Mouse (Mus musculus) embryo, embryonic 11 days (tissue): ENCODE measurements around the gene Gm15085.
"Not testable (repeated sequence)": the region's sequence is repeated elsewhere in the genome, so short reads cannot be mapped to it uniquely, and the experiment has no call there.

Experiments
- DNase-seq: peaks from one replicate; pipeline ENCODE4 v3.0.0-alpha.2; 2015

The Gm15085 gene

DNA sequence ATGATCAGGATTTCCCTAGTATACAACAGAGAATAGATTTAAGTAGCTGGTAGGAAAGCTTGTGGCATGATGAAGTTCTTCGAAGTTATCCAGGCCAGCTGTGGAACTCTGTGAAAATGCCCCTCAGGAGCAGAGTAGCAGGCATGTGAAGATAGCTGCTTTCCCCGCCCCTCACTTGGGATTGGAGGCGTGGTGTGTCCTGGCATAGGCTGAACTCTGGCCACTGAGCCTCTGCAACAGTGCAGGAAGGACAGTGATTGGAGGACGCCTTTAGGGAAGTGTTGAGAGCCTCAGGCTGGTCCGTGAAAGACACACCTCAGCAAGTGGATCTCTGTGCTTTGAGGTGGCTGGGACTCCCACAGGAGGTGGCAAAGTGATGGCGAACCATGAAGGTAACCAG is at the start of gene Gm15085:
Gene Gm15085 (plus strand): TSS at position 301 of the 400 bp plus-strand sequence.
- DNase-seq: not testable (repeated sequence)
